Mouse (Mus musculus) heart, embryonic 16.5 days (tissue): Measurements from ENCODE around the gene Qrfp. TPM values are rescaled to one million over a fixed set of nuclear protein-coding genes. Genes with fewer than 3 reads are reported as not detected.

ENCODE experiments used
- ATAC-seq: fragments of 200-750 bp; cut with Nextera tagmentation; replicated peaks from 2 replicates; pipeline ENCODE4 v1.8.0; 2017; ENCODE audit warnings: moderate number of reproducible peaks; ENCODE audit not compliant: insufficient read depth, low FRiP score; ENCODE audit errors: extremely low read depth
- H3K27ac ChIP-seq: fragments of 300-500 bp; sonication (generic); 2 replicates; pipeline ENCODE4 v1.5.1; 2014; ENCODE audit warnings: mild to moderate bottlenecking, low read length, control low read depth, moderate library complexity
- H3K27me3 ChIP-seq: fragments of 300-500 bp; sonication (generic); 2 replicates; pipeline ENCODE4 v1.6.1; 2014; ENCODE audit warnings: low read length, mixed read lengths; ENCODE audit not compliant: control insufficient read depth, insufficient read depth
- H3K36me3 ChIP-seq: fragments of 300-500 bp; sonication (generic); 2 replicates; pipeline ENCODE4 v1.6.1; 2014; ENCODE audit not compliant: control insufficient read depth, insufficient read depth
- H3K4me1 ChIP-seq: fragments of 300-500 bp; sonication (generic); 2 replicates; pipeline ENCODE4 v1.6.1; 2014; ENCODE audit warnings: low read length, mixed read lengths; ENCODE audit not compliant: control insufficient read depth, insufficient read depth
- H3K4me2 ChIP-seq: fragments of 300-500 bp; sonication (generic); 2 replicates; pipeline ENCODE4 v1.6.1; 2014; ENCODE audit warnings: low read depth, mild to moderate bottlenecking, control low read depth, low read length
- H3K4me3 ChIP-seq: fragments of 300-500 bp; sonication (generic); 2 replicates; pipeline ENCODE4 v1.5.1; 2014; ENCODE audit warnings: mild to moderate bottlenecking, control low read depth, low read length
- H3K9ac ChIP-seq: fragments of 300-500 bp; sonication (generic); 2 replicates; pipeline ENCODE4 v1.6.1; 2014; ENCODE audit warnings: low read length, control low read depth
- H3K9me3 ChIP-seq: fragments of 300-500 bp; sonication (generic); replicated peaks from 2 replicates; pipeline ENCODE4 v1.6.1; 2016; ENCODE audit warnings: low read length; ENCODE audit not compliant: control insufficient read depth
- WGBS: fragments of 180-500 bp; shearing (Covaris S2); extraction: QIAGEN DNeasy Blood & Tissue Kit; methylation state at CpG from one replicate; pipeline ENCODE4 v1.1.7; 2014; 5-methylcytosine and 5-hydroxymethylcytosine counted together
- polyA plus RNA-seq: library from polyadenylated mRNA; unstranded; fragments of >200 nt; fragmentation: Nextera tagmentation; extraction: Ambion mirVana; gene quantifications from 2 replicates; pipeline ENCODE4 v1.2.1, GENCODE M21; 2015

Qrfp gene
- polyA plus RNA-seq, 1 experiment from 2014 or later, result 0.14 TPM

GRCm38 (mm10) chr2:31788227-31788626 lies 22.2 kb downstream of the Qrfp start:
- H3K9ac ChIP-seq, result no peak overlapping the region

GRCm38 (mm10) chr2:31787029-31787428 lies 23.4 kb downstream of the Qrfp start:
- no peak overlapping the region for H3K4me3 ChIP-seq
- peaks cover 52% of the 10 kb centered on the region for H3K36me3 ChIP-seq
- no peaks in the 10 kb centered on the region for H3K9me3 ChIP-seq
- WGBS, result 20% methylated on average over 7 of the region's 7 CpGs
- no peak overlapping the region for H3K9ac ChIP-seq
- H3K4me2 ChIP-seq, result no peak overlapping the region
- ATAC-seq, result no peak
- H3K27ac ChIP-seq, result no peak overlapping the region
- no peaks in the 10 kb centered on the region for H3K4me1 ChIP-seq
- no peaks in the 10 kb centered on the region for H3K27me3 ChIP-seq

More at GRCm38 (mm10) chr2:31788227-31788626, 22.2 kb downstream of the Qrfp start:
- Histone ChIP-seq H3K4me1 (no peaks in the 10 kb centered on the region), H3K27me3 (no peaks in the 10 kb centered on the region), H3K36me3 (peaks cover 51% of the 10 kb centered on the region), H3K4me2 (no peak overlapping the region), H3K9me3 (no peaks in the 10 kb centered on the region), H3K27ac (no peak overlapping the region), H3K4me3 (no peak overlapping the region)
- WGBS, result 74% methylated on average over 3 of the region's 3 CpGs
- ATAC-seq, result no peak

- no peak overlapping the region for H3K4me2 ChIP-seq
- no peak; the same call in 1 of the 2 replicates for ATAC-seq
- no peak overlapping the region for H3K9ac ChIP-seq
- H3K27ac ChIP-seq, result no peak overlapping the region
- no peak overlapping the region for H3K4me3 ChIP-seq
- H3K27me3 ChIP-seq, result no peaks in the 10 kb centered on the region
- 33% methylated on average over 9 of the region's 9 CpGs for WGBS
- H3K9me3 ChIP-seq, result no peaks in the 10 kb centered on the region
- H3K4me1 ChIP-seq, result 0 out of 2 replicates have a peak, but pooled peaks cover 3% of the 10 kb centered on the region
- H3K36me3 ChIP-seq, result peaks cover 43% of the 10 kb centered on the region
Measured at GRCm38 (mm10) chr2:31785074-31785473, 25.3 kb downstream of the Qrfp start.

- peaks cover 56% of the 10 kb centered on the region for H3K36me3 ChIP-seq
- H3K9ac ChIP-seq, result no peak overlapping the region
- no peak overlapping the region for H3K4me2 ChIP-seq
- 75% methylated on average over 8 of the region's 8 CpGs for WGBS
- H3K27ac ChIP-seq, result no peak overlapping the region
- H3K27me3 ChIP-seq, result no peaks in the 10 kb centered on the region
- H3K4me1 ChIP-seq, result 0 out of 2 replicates have a peak, but pooled peaks cover 3% of the 10 kb centered on the region
- ATAC-seq, result no peak
- no peaks in the 10 kb centered on the region for H3K9me3 ChIP-seq
- H3K4me3 ChIP-seq, result no peak overlapping the region
Measured at GRCm38 (mm10) chr2:31782958-31783602, 27.3 kb downstream of the Qrfp start.

GRCm38 (mm10) chr2:31779258-31779657 lies 31.1 kb downstream of the Qrfp start:
- WGBS, result 87% methylated on average over 2 of the region's 2 CpGs

GRCm38 (mm10) chr2:31776479-31776878 lies 33.9 kb downstream of the Qrfp start:
- no peaks in the 10 kb centered on the region for H3K9me3 ChIP-seq
- 77% methylated on average over 3 of the region's 3 CpGs for WGBS
- H3K4me1 ChIP-seq, result peaks cover 25% of the 10 kb centered on the region
- no peak overlapping the region for H3K4me2 ChIP-seq
- ATAC-seq, result no peak; the same call in 1 of the 2 replicates
- H3K9ac ChIP-seq, result no peak overlapping the region
- no peak overlapping the region for H3K4me3 ChIP-seq
- H3K27ac ChIP-seq, result peak overlapping the region; percentile 59
- H3K36me3 ChIP-seq, result peaks cover 32% of the 10 kb centered on the region
- no peaks in the 10 kb centered on the region for H3K27me3 ChIP-seq

More at GRCm38 (mm10) chr2:31779258-31779657, 31.1 kb downstream of the Qrfp start:
- no peaks in the 10 kb centered on the region for H3K27me3 ChIP-seq
- no peak overlapping the region for H3K4me2 ChIP-seq
- no peak overlapping the region for H3K27ac ChIP-seq
- H3K9ac ChIP-seq, result no peak overlapping the region
- no peaks in the 10 kb centered on the region for H3K9me3 ChIP-seq
- no peak overlapping the region for H3K4me3 ChIP-seq
- H3K36me3 ChIP-seq, result peaks cover 44% of the 10 kb centered on the region
- ATAC-seq, result no peak
- peaks cover 10% of the 10 kb centered on the region for H3K4me1 ChIP-seq

- peak overlapping the region; percentile 3 for H3K4me3 ChIP-seq
- 10% methylated on average over 7 of the region's 7 CpGs for WGBS
- ATAC-seq, result peak; percentile 76
- peak overlapping the region; percentile 27; the same call in 1 of the 2 replicates for H3K4me2 ChIP-seq
- H3K9ac ChIP-seq, result 0 out of 2 replicates have a peak overlapping the region, but pooled peaks have one; percentile 0
- peaks cover 67% of the 10 kb centered on the region for H3K4me1 ChIP-seq
- peak overlapping the region; percentile 90 for H3K27ac ChIP-seq
- H3K27me3 ChIP-seq, result no peaks in the 10 kb centered on the region
- no peaks in the 10 kb centered on the region for H3K9me3 ChIP-seq
- H3K36me3 ChIP-seq, result no peaks in the 10 kb centered on the region
Measured at GRCm38 (mm10) chr2:31770781-31771441, 39.5 kb downstream of the Qrfp start.

- 13% methylated on average over 6 of the region's 6 CpGs for WGBS
- peak overlapping the region; percentile 20; the same call in 1 of the 2 replicates for H3K4me3 ChIP-seq
Measured at GRCm38 (mm10) chr2:31769631-31770111, 40.7 kb downstream of the Qrfp start.

GRCm38 (mm10) chr2:31769115-31769514 lies 41.3 kb downstream of the Qrfp start:
- Histone ChIP-seq H3K27ac (peak overlapping the region; percentile 90), H3K9me3 (no peaks in the 10 kb centered on the region), H3K27me3 (no peaks in the 10 kb centered on the region), H3K4me2 (peak overlapping the region; percentile 49), H3K4me1 (peaks cover 84% of the 10 kb centered on the region), H3K36me3 (no peaks in the 10 kb centered on the region), H3K9ac (peak overlapping the region; percentile 59), H3K4me3 (peak overlapping the region; percentile 20)
- no peak for ATAC-seq
- WGBS, result 26% methylated on average over 4 of the region's 4 CpGs

More at GRCm38 (mm10) chr2:31769631-31770111, 40.7 kb downstream of the Qrfp start:
- no peaks in the 10 kb centered on the region for H3K27me3 ChIP-seq
- ATAC-seq, result peak; percentile 58
- H3K9ac ChIP-seq, result peak overlapping the region; percentile 59
- H3K36me3 ChIP-seq, result no peaks in the 10 kb centered on the region
- peak overlapping the region; percentile 49 for H3K4me2 ChIP-seq
- H3K9me3 ChIP-seq, result no peaks in the 10 kb centered on the region
- peak overlapping the region; percentile 90 for H3K27ac ChIP-seq
- peaks cover 79% of the 10 kb centered on the region for H3K4me1 ChIP-seq
